Mouse (Mus musculus) kidney, postnatal 14 days (tissue): ENCODE measurements around the gene Nfatc2.

Source experiments
- DNase-seq: peaks from one replicate; pipeline ENCODE4 v3.0.0; 2022; ENCODE audit warnings: mixed read lengths

Nfatc2 gene

GRCm38 (mm10) chr2:168601491-168602386 is at the start of gene Nfatc2:
TSS of gene Nfatc2 (minus strand) at chr2:168601657.
- DNase-seq = peak; percentile 89

DNA sequence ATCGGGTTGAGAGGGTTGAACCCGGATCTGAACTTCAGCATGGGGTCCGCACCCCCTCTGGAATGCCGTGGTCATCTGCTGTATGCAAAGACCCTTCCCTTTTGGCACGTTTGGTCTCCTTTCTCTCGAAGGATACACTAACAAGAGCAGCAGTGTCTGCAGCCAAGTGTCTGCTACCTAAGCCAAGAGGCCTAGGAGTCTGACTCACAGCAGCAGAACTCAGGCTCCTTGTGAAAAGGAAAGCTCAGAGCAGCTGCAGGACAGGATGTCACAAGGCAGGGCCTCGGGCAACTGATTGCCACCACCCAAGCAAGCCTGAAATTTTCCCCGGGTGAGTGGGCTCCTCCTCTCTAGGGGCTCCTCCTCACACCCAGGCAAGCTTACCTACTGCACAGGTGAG is 46.7 kb upstream of the Nfatc2 start:
- DNase-seq = no peak

DNA sequence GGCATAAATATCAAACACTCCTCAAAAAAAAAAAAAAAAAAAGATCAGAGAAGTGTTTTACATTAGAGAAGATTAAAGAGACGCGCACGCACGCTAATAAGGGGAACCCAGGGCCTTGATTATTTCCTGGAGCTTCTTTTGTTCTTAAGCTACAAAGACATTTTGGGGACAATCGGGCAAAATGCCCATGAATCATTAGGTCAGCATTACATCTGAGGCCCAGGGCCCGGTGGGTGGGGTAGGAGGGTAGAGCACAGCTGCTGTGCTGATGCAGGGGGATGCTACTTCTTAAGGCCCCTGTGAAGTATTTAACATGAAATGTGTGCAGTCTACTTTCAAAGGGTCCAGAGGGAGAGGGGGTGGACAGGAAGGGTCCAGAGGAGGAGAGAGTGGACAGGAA is 43.4 kb upstream of the Nfatc2 start:
- DNase-seq = no peak

DNA sequence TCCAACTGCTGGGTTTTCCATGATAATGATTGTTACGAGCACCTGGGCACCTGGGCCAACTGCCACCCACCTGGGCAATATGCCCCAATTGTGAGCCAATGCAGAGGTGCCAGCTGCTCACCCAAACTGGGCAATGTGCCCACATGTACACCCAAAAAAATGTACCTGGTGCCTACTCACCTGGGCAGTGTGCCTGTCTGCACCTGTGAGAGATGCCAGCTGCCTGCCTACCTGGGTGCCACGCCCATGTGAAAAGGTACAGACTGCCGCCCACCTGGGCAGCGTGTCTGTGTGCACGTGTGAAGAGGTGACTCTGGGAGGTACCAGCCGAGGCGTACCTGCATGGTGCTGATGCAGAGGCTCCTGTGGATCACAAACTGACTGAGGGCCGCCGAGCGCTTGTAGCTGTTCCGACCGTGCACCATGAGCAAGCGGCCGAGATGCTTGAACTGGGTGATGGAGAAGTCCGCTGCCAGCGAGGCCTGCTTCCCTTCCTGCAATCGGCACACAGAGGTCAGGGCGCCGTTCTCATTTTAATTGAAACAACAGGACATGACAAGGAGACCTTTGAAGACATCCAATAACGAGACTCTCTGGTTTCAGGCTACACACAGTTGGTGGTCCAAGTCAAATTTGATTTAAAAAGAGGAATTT is 42.2 kb upstream of the Nfatc2 start:
- no peak for DNase-seq

DNA sequence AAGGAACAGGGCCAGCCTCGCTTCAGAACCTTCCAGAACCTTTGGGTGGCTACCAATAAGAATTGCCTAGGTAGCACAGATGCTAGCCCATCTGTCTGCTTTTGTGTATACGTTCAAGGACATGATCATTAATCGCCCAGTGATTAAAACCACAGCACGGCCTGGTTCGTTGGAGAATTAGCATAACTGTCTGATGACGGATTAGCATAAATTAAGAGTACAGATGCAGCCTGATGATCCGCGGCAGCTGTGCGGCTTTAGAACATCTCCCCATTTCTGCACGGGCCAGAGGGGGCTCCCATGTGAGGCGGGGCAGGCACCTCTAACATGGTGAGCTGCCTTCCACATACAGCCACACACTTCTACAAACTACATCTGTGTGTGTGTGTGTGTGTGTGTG is 40.7 kb upstream of the Nfatc2 start:
- no peak for DNase-seq

DNA sequence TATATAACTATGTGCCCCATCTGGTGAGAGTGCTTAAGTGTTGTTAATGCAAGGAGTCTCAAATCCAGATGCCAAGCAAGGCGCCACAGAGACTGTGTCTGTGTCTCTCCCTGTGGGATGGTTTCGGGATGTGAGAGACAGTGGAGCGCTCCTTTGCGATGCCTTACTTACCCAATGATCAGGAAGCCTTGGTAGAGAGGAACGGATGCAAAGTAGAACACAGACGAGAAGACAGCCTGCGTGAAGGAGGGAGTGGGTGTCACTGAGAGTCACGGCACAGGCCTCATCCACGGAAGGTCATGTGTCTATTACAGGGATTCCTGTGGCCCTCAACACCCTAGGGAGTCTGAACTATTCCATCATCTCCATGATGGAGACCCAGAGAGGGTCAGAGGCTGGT is 39.0 kb upstream of the Nfatc2 start:
- no peak for DNase-seq

DNA sequence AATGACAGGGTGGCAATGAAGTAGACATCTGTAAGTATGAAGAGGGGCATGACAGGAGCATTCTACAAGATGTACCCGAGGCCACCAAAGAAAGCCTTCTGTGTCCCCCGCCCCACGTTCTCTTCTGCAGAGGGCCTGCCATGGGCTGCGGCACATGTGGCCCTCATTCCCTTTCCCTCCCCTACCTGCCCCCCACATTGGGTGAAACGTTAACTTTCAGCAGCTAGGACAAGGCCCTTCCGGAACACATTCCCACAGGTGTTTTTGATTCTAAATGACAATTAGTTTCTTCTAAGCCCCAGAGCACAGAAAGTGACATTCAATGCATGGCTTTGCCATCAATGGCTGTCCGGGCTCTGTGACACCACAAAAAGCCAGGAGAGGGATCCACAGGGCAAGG is 33.4 kb upstream of the Nfatc2 start:
- DNase-seq = no peak

DNA sequence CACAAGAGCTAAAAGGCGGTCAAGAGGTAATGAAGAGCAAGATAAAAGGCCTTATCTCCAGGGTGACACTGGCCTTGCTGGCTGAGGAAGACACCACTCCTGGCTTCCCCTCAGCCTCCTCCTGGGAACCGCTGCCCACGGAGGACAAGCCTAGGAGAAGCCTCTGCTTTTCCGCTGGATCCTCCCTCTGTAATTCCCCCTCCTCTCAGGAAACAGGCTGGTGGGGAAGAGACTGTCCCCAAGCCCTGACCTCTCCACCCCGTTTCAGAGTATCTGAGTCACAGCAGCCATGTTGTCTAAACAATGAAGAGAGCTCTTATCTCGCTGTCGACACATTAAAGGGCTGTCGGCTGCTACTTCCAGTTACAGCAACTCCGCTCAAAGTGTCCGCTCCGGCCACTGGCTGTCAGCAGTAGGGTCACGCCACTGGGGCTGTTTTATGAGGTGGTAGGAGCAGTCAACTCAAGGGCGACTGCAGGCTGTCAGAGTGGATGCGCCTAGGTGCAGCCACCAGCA is 31.9 kb upstream of the Nfatc2 start:
- no peak for DNase-seq

GRCm38 (mm10) chr2:168632543-168632942 is 31.1 kb upstream of the Nfatc2 start:
- no peak for DNase-seq

DNA sequence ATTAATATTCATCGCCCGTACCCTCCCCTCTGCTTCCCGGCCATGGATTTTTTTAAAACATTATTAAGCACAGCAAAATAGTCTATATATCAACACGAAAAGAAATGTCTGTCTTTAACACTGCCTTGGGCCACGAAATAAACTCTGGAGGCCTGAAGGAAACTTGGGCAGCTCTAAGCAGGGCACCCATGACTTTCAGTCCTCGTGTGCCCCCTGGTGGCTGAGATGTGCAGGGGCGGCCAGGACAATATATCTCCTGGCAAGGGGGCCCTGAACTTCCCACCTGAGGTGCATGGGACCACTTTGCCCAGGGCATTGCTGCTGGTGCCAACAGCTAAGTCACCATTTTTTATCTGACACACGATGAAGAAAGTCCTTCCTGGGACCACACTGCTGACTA is 27.3 kb upstream of the Nfatc2 start:
- DNase-seq = peak; percentile 83

DNA sequence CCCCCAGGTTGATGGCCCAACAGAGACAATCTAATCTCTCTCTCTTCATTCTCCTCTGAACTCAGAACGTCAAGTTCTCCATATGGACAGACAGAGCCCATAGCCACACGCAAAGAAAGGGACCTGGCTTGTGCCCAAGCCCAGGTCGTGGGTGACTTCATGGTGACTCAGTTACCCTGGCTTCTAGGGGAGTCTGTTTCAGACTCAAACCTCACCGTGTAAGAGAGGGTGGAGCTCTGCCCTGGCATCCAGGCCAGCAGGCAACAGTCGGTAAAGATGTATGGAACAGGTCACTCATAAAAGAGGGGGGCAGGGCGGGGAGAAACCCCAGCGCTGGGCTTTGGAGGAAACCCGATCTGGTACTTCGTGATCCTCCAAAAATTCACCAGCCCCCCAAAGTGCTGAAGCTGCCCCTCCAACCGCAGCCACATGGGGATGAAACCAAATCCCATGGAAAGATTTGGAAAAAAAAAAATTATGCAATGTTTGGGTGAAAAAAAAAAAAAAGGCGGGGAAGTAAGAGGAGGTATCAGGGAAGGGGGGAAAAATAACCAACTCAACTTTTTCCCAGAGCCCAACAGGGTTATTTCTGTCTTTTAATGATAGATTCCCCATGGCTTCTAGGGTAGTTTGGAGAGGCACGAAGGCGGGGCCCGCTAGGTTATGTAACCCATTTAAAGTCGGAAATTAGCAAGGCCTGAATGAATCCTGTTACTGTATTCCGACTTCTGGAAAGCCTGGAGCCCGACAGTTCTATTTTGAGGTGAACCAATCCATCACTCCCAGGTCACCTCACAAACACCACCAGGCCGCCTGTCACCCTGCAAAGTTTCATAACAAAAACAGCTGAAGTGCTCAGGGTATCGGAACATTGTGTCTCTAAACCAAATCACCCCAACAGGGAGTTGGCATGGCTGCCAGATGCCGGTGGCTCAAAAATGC is 26.6 kb upstream of the Nfatc2 start:
- DNase-seq = no peak

DNA sequence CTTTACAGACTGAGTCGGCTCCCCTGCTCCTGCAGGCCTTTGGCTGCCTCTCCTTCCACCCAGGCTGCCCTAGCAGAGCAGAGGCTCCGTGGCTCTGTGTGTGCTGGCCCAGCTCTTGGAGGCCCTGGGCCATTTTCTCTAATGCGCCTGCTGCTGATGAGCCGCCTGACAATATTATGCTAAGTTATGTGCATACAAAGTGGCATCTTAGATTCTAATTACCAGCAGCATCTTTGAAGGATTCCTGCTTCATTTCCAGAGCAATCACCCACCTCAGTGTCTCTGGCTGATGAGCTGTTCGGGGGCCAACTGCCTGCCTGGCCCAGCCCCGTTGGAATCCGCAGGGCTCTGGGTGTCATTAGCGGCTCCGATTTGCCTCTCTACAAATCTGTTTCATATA is 24.9 kb upstream of the Nfatc2 start:
- no peak for DNase-seq

- DNase-seq = peak; percentile 39
Measured at GRCm38 (mm10) chr2:168625091-168625490, 23.6 kb upstream of the Nfatc2 start.

GRCm38 (mm10) chr2:168621111-168621802 is 19.8 kb upstream of the Nfatc2 start:
- DNase-seq = no peak

GRCm38 (mm10) chr2:168618205-168618717 is 16.8 kb upstream of the Nfatc2 start:
- DNase-seq = no peak

DNA sequence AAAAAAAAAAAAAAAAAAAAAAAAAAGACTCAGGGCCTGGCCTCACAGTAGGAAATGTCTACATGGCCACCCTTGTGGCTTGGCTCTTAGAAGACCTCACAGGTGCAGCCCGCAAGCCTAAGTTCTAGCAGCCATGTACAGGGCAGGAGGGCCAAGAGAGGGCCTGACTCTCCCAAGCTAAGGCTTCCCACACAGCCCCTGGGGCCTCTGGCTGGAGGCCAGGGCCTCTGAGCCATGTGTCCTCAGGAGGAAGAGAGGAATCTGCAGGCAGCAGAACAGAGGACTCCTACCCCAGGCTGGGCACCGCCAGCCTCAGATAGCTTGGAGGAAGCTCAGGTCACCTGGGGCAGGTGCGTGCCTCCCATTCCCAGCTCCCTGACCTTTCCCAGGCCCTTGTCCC is 13.7 kb upstream of the Nfatc2 start:
- DNase-seq = no peak

- peak; percentile 38 for DNase-seq
Measured at GRCm38 (mm10) chr2:168614170-168614872, 12.9 kb upstream of the Nfatc2 start.

DNA sequence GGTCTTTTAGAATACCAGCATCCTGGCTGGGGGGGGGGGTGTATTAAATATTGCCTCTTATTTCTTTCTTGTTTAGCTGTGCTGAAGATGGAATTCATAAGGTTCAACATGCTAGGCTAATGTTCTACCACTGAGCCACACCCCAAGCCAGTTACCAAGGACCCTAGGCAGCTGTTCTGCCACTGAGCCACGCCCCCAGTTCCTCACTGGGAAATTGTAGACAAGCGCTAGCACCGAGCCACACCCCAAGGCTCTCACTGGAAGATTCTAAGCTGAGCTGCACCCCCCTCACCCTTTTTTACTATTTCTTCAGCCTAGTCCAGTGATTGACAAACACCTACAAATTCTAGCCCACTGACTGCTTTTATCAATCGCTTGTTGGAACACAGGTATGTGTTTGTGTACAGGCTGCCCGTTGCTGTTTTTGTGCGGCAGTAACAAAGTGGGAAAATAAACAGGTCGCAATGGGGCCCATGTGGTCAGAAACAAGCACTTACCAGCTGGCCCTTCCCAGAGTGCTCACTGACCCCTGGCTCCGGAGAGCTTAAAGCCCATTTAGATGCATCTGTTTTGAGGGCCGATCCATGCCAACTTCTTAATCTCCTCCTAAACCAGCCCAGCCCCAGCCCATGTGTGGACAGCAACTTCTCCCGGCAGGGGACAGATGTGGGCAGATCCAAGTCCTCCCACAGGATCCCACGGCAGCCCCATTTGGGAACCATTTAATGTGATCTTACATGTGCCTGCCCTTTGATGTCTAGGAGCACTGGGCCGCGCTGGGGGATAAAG is 11.8 kb upstream of the Nfatc2 start:
- no peak for DNase-seq

DNA sequence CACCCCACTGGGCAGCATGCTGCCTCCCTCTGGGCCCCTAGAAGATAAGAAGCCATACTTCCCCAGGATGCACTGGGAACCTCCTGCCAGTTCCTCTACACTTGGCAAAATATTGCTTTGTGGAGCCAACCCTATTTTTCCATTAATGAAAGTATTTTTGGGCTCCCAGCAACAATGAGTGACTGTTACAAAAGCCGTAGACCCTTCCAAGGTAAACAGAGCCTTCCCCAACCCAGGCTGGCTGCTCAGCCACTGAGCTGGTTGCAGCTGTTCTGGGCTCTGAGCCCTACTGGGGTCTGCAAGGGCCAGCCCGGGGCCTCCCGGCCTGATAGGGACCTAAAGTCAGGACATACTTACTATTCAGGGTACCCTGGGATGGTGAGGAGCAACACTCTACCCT is 9.5 kb upstream of the Nfatc2 start:
- no peak for DNase-seq

- DNase-seq = no peak
Measured at GRCm38 (mm10) chr2:168609653-168610248, 8.3 kb upstream of the Nfatc2 start.
